ENCODE assay signal across 12 mouse cellular contexts in the genomic region with DNA sequence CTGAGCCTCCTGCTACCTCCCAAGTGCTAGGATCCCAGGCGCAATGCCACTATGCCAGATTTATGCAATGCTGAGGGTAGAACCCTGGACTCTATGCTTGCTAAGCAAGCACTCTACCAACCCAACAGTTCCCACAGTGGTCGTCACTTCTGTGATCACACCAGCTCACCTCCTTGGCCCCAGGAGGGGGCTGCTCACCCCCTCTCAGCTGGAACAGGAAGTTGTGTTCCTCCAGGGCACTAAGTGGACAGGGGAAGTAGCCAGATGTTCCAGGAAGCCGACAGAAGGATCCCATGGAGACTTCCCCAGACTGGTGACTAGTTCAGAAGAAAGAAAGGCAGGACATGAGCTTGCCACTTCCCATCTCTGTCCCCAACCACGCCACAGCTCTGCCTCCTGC. TPM values are rescaled to one million over a fixed set of nuclear protein-coding genes. Genes with fewer than 3 reads are reported as not detected.
DNase-seq lines count a peak whose midpoint lies in the region; ATAC-seq and TF ChIP-seq lines count a peak whose summit lies in the region.
"Had no signal": no experiment of that assay in that cellular context is flagged by ENCODE, and none has a peak within 500 bp of the region (broad histone marks: within the 10 kb centered on the region; RNA-seq: fewer than 3 reads in every experiment).

No protein-coding gene starts in this region.

- TF ChIP-seq CTCF in lung, postnatal 0 days (IDR thresholded peaks at IDR 0.05): no peak
- TF ChIP-seq CTCF in intestine, postnatal 0 days (IDR thresholded peaks at IDR 0.05; ENCODE audit: low read depth): no peak

- WGBS in forebrain, embryonic 15.5 days: 85% methylated on average over 4 of the region's 4 CpGs
- WGBS in forebrain, embryonic 11.5 days: 89% methylated on average over 4 of the region's 4 CpGs
- WGBS in lung, postnatal 0 days: 77% methylated on average over 4 of the region's 4 CpGs
- 65% methylated on average over 4 of the region's 4 CpGs for WGBS in intestine, postnatal 0 days

- H3K4me1 ChIP-seq in forebrain, embryonic 15.5 days: peaks cover 31% of the 10 kb centered on the region
- H3K4me1 ChIP-seq in forebrain, embryonic 11.5 days (replicated peaks; ENCODE audit: control insufficient read depth, insufficient read depth, low read length): peaks cover 5% of the 10 kb centered on the region; the same call in 1 of the 2 replicates
- peaks cover 11% of the 10 kb centered on the region for H3K4me1 ChIP-seq in lung, postnatal 0 days (ENCODE audit: insufficient read depth, low read depth, low read length)
- 0 out of 2 replicates have a peak, but pooled peaks cover 4% of the 10 kb centered on the region for H3K4me1 ChIP-seq in intestine, postnatal 0 days (replicated peaks; ENCODE audit: control insufficient read depth, insufficient read depth, low read length)

- TF ChIP-seq EP300 in lung, postnatal 0 days (IDR thresholded peaks at IDR 0.05): no peak

- H3K36me3 ChIP-seq in forebrain, embryonic 15.5 days: peaks cover 33% of the 10 kb centered on the region
- peaks cover 4% of the 10 kb centered on the region; the same call in 1 of the 2 replicates for H3K36me3 ChIP-seq in forebrain, embryonic 11.5 days (ENCODE audit: control insufficient read depth, insufficient read depth, low read length)
- H3K36me3 ChIP-seq in lung, postnatal 0 days (ENCODE audit: insufficient read depth, low read length): 0 out of 2 replicates have a peak, but pooled peaks cover 6% of the 10 kb centered on the region
- peaks cover 32% of the 10 kb centered on the region for H3K36me3 ChIP-seq in intestine, postnatal 0 days (ENCODE audit: control insufficient read depth, insufficient read depth)

- DNase-seq in forebrain, embryonic 11.5 days (ENCODE audit: low spot score): no peak
- peak; percentile 15 for DNase-seq in lung, postnatal 0 days (ENCODE audit: low spot score)
- DNase-seq in lung, postnatal 25 days (ENCODE audit: low spot score): no peak
- DNase-seq in naive thymus-derived CD4-positive, alpha-beta T cell, adult 2 months (ENCODE audit: low read depth): peak; percentile 16
- no peak for DNase-seq in adrenal gland, postnatal 25 days
- DNase-seq in embryo, embryonic 10.5 days (ENCODE audit: low spot score): no peak
- DNase-seq: cerebellum, adult 9-10 months; gastrocnemius, postnatal 25 days had no signal

- no peak for ATAC-seq in forebrain, embryonic 15.5 days (replicated peaks)
- ATAC-seq in forebrain, embryonic 11.5 days (replicated peaks; ENCODE audit: low FRiP score): no peak
- ATAC-seq in lung, postnatal 0 days: no peak
- no peak for ATAC-seq in intestine, postnatal 0 days
- ATAC-seq: activated CD4-positive, CD25-positive, alpha-beta regulatory T cell, adult 4 months had no signal

- 0 out of 2 replicates have a peak overlapping the region, but pooled peaks have one; percentile 79 for H3K9ac ChIP-seq in forebrain, embryonic 15.5 days (replicated peaks)
- H3K9ac ChIP-seq in forebrain, embryonic 11.5 days (ENCODE audit: low read length): no peak overlapping the region
- H3K9ac ChIP-seq in lung, postnatal 0 days (replicated peaks; ENCODE audit: low read depth): no peak overlapping the region
- H3K9ac ChIP-seq in intestine, postnatal 0 days (ENCODE audit: low read depth, low read length): peak overlapping the region; percentile 11; the same call in 1 of the 2 replicates

- no peaks in the 10 kb centered on the region for H3K9me3 ChIP-seq in forebrain, embryonic 15.5 days
- H3K9me3 ChIP-seq in forebrain, embryonic 11.5 days (ENCODE audit: control insufficient read depth, low read length): no peaks in the 10 kb centered on the region
- H3K9me3 ChIP-seq in lung, postnatal 0 days (ENCODE audit: low read length): no peaks in the 10 kb centered on the region
- H3K9me3 ChIP-seq in intestine, postnatal 0 days (ENCODE audit: control insufficient read depth): no peaks in the 10 kb centered on the region

- no peak overlapping the region for H3K27ac ChIP-seq in forebrain, embryonic 15.5 days (replicated peaks)
- H3K27ac ChIP-seq in forebrain, embryonic 11.5 days (ENCODE audit: low read depth, low read length): no peak overlapping the region
- no peak overlapping the region for H3K27ac ChIP-seq in lung, postnatal 0 days (ENCODE audit: low read length)
- H3K27ac ChIP-seq in intestine, postnatal 0 days (ENCODE audit: low read depth, low read length): no peak overlapping the region

- no peak overlapping the region for H3K4me2 ChIP-seq in forebrain, embryonic 15.5 days (replicated peaks)
- no peak overlapping the region for H3K4me2 ChIP-seq in forebrain, embryonic 11.5 days (ENCODE audit: low read depth, low read length, severe bottlenecking)
- no peak overlapping the region for H3K4me2 ChIP-seq in lung, postnatal 0 days (replicated peaks; ENCODE audit: low read depth, low read length)
- no peak overlapping the region for H3K4me2 ChIP-seq in intestine, postnatal 0 days (replicated peaks; ENCODE audit: low read depth)

- 0 out of 2 replicates have a peak overlapping the region, but pooled peaks have one; percentile 62 for H3K4me3 ChIP-seq in forebrain, embryonic 15.5 days
- H3K4me3 ChIP-seq in forebrain, embryonic 11.5 days (ENCODE audit: low read depth, low read length): no peak overlapping the region
- no peak overlapping the region for H3K4me3 ChIP-seq in lung, postnatal 0 days (ENCODE audit: low read depth, low read length)
- no peak overlapping the region for H3K4me3 ChIP-seq in intestine, postnatal 0 days (ENCODE audit: low read depth, low read length)

- H3K27me3 ChIP-seq in forebrain, embryonic 15.5 days: no peaks in the 10 kb centered on the region
- no peaks in the 10 kb centered on the region for H3K27me3 ChIP-seq in forebrain, embryonic 11.5 days (ENCODE audit: control insufficient read depth, insufficient read depth, low read length)
- no peaks in the 10 kb centered on the region for H3K27me3 ChIP-seq in lung, postnatal 0 days (replicated peaks; ENCODE audit: insufficient read depth, low read length)
- no peaks in the 10 kb centered on the region for H3K27me3 ChIP-seq in intestine, postnatal 0 days (replicated peaks; ENCODE audit: control insufficient read depth, insufficient read depth, low read length)

RNA-seq across cellular contexts. Expression of gene BC037034, which starts 1.8 kb away (rescaled TPM):
- 12.9 and 14.0 TPM in 2 replicates for polyA plus RNA-seq in forebrain, embryonic 15.5 days (2015; fragmentation: Nextera tagmentation; extraction: Ambion mirVana)
- polyA plus RNA-seq in forebrain, embryonic 11.5 days (2014; fragmentation: Nextera tagmentation; extraction: Ambion mirVana): 9.3 and 11.8 TPM in 2 replicates
- polyA plus RNA-seq in lung, postnatal 0 days (2015; fragmentation: Nextera tagmentation; extraction: Ambion mirVana): 2.9 and 3.2 TPM in 2 replicates
- 4.4 and 4.8 TPM in 2 replicates for polyA plus RNA-seq in intestine, postnatal 0 days (2015; fragmentation: Nextera tagmentation; extraction: Ambion mirVana)
- 31.6 and 38.4 TPM in 2 replicates for total RNA-seq in adrenal gland, postnatal 25 days (2021)

RNA-seq across cellular contexts. Expression of gene Lamtor4, which starts 6.7 kb away (rescaled TPM):
- polyA plus RNA-seq in forebrain, embryonic 15.5 days (2015; fragmentation: Nextera tagmentation; extraction: Ambion mirVana): 75.3 and 84.8 TPM in 2 replicates
- 38.6 and 39.9 TPM in 2 replicates for polyA plus RNA-seq in forebrain, embryonic 11.5 days (2014; fragmentation: Nextera tagmentation; extraction: Ambion mirVana)
- 73.5 and 75.6 TPM in 2 replicates for polyA plus RNA-seq in lung, postnatal 0 days (2015; fragmentation: Nextera tagmentation; extraction: Ambion mirVana)
- polyA plus RNA-seq in intestine, postnatal 0 days (2015; fragmentation: Nextera tagmentation; extraction: Ambion mirVana): 124 and 135 TPM in 2 replicates
- total RNA-seq in adrenal gland, postnatal 25 days (2021): 79.7 and 96.6 TPM in 2 replicates

RNA-seq across cellular contexts. Expression of gene Gal3st4, which starts 10.6 kb away (rescaled TPM):
- polyA plus RNA-seq in forebrain, embryonic 15.5 days (2015; fragmentation: Nextera tagmentation; extraction: Ambion mirVana): 1.6 and 2.1 TPM in 2 replicates
- 1.7 and 4.6 TPM in 2 replicates for polyA plus RNA-seq in forebrain, embryonic 11.5 days (2014; fragmentation: Nextera tagmentation; extraction: Ambion mirVana)
- 0.84 and 1.2 TPM in 2 replicates for polyA plus RNA-seq in lung, postnatal 0 days (2015; fragmentation: Nextera tagmentation; extraction: Ambion mirVana)
- polyA plus RNA-seq in intestine, postnatal 0 days (2015; fragmentation: Nextera tagmentation; extraction: Ambion mirVana): 0.63 and 0.65 TPM in 2 replicates
- not detected in 2 replicates for total RNA-seq in adrenal gland, postnatal 25 days (2021)

RNA-seq across cellular contexts. Expression of gene Gm43720, which starts 17.8 kb away (rescaled TPM):
- 0.04 and 0.09 TPM in 2 replicates for polyA plus RNA-seq in forebrain, embryonic 15.5 days (2015; fragmentation: Nextera tagmentation; extraction: Ambion mirVana)
- polyA plus RNA-seq in forebrain, embryonic 11.5 days (2014; fragmentation: Nextera tagmentation; extraction: Ambion mirVana): 0.05 and 0.08 TPM in 2 replicates
- polyA plus RNA-seq in lung, postnatal 0 days (2015; fragmentation: Nextera tagmentation; extraction: Ambion mirVana): 0.02 and 0.11 TPM in 2 replicates
- 0.07 TPM in 2 replicates for polyA plus RNA-seq in intestine, postnatal 0 days (2015; fragmentation: Nextera tagmentation; extraction: Ambion mirVana)
- not detected in 2 replicates for total RNA-seq in adrenal gland, postnatal 25 days (2021)
- total RNA-seq: gastrocnemius, postnatal 25 days had no signal
- polyA plus RNA-seq: activated CD4-positive, CD25-positive, alpha-beta regulatory T cell, adult 4 months; kidney, embryonic 14.5 days had no signal

RNA-seq across cellular contexts. Expression of gene Gpc2, which starts 17.8 kb away (rescaled TPM):
- polyA plus RNA-seq in forebrain, embryonic 15.5 days (2015; fragmentation: Nextera tagmentation; extraction: Ambion mirVana): 177 and 189 TPM in 2 replicates
- polyA plus RNA-seq in forebrain, embryonic 11.5 days (2014; fragmentation: Nextera tagmentation; extraction: Ambion mirVana): 14.7 and 17.6 TPM in 2 replicates
- 2.0 and 2.7 TPM in 2 replicates for polyA plus RNA-seq in lung, postnatal 0 days (2015; fragmentation: Nextera tagmentation; extraction: Ambion mirVana)
- polyA plus RNA-seq in intestine, postnatal 0 days (2015; fragmentation: Nextera tagmentation; extraction: Ambion mirVana): 1.4 TPM in 2 replicates
- total RNA-seq in adrenal gland, postnatal 25 days (2021): 0.81 and 0.91 TPM in 2 replicates
- polyA plus RNA-seq: activated CD4-positive, CD25-positive, alpha-beta regulatory T cell, adult 4 months had no signal

Comparison
In these comparisons a context has a peak if more than half of its experiments do, and no peak if none do; other contexts are left out.
1. H3K9ac ChIP-seq: peak in forebrain, embryonic 15.5 days (single experiment) and intestine, postnatal 0 days (single experiment); none in forebrain, embryonic 11.5 days (single experiment) and lung, postnatal 0 days (single experiment).
2. DNase-seq: peak in lung, postnatal 0 days (single experiment) and naive thymus-derived CD4-positive, alpha-beta T cell, adult 2 months (single experiment); none in forebrain, embryonic 11.5 days (single experiment), lung, postnatal 25 days (single experiment), adrenal gland, postnatal 25 days (single experiment) and embryo, embryonic 10.5 days (single experiment).